Mouse (Mus musculus): ENCODE data around the gene Pim1. TPM values are rescaled to one million over a fixed set of nuclear protein-coding genes. Genes with fewer than 3 reads are reported as not detected.
"Not testable (repeated sequence)": the region's sequence is repeated elsewhere in the genome, so short reads cannot be mapped to it uniquely, and the experiment has no call there.

Gene Pim1
- polyA plus RNA-seq, 1 experiment from 2014 or later = 7.2 TPM

DNA sequence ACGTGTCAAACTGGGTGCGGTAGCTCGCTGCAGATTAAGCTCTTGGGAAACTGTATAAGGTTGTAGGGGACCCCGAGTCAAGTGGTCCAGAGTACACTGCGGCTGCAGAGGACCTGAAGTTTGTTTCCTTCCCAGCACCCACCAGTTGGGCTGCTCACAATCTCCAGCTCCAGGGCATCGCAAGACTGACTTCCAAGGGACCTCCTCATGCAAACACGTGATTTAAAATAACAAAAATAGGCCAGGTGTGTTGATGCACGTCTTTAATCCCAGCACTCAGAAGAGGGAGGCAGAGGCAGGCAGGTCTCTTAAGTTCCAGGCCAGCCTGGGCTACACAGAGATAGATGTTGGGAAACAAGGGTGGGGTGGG is 38.7 kb upstream of the Pim1 start:
- peaks cover 6% of the 10 kb centered on the region for H3K4me1 ChIP-seq (ENCODE audit: control insufficient read depth, insufficient read depth, low read depth, low read length)
- no peaks in the 10 kb centered on the region for H3K27me3 ChIP-seq (replicated peaks; ENCODE audit: control insufficient read depth, insufficient read depth, low read length)
- no peak overlapping the region for H3K4me3 ChIP-seq (ENCODE audit: low read length)
- no peaks in the 10 kb centered on the region; the same call in 1 of the 2 replicates for H3K9me3 ChIP-seq (ENCODE audit: control insufficient read depth, low read length)
- H3K27ac ChIP-seq (ENCODE audit: low read depth, low read length) = no peak overlapping the region
- no peak overlapping the region for H3K4me2 ChIP-seq (ENCODE audit: low read length)
- ATAC-seq = no peak
- 25% methylated on average over 8 of the region's 8 CpGs for WGBS
- H3K36me3 ChIP-seq (ENCODE audit: control insufficient read depth, insufficient read depth, low read length) = no peaks in the 10 kb centered on the region
- H3K9ac ChIP-seq (ENCODE audit: low read depth, low read length) = no peak overlapping the region

DNA sequence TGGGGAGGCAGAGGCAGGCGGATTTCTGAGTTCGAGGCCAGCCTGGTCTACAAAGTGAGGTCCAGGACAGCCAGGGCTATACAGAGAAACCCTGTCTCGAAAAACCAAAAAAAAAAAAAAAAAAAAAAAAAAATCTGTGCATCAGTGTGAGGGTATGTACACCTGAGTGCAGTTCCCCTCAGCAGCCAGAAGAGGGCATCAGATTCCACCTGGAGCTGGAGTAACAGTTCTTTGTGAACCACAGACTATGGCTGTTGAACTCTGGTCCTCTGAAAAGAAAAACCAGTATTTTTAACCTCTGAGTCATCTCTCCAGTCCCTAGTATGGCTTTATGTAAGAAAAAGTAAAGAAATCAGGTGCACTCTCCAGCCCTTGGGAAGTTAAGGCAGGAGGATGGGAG is 36.4 kb upstream of the Pim1 start:
- not testable (repeated sequence) for H3K9me3 ChIP-seq (ENCODE audit: control insufficient read depth, low read length); H3K36me3 ChIP-seq (ENCODE audit: control insufficient read depth, insufficient read depth, low read length); H3K27ac ChIP-seq (ENCODE audit: low read depth, low read length); H3K9ac ChIP-seq (ENCODE audit: low read depth, low read length); H3K4me2 ChIP-seq (ENCODE audit: low read length); ATAC-seq; H3K27me3 ChIP-seq (replicated peaks; ENCODE audit: control insufficient read depth, insufficient read depth, low read length); H3K4me3 ChIP-seq (ENCODE audit: low read length); H3K4me1 ChIP-seq (ENCODE audit: control insufficient read depth, insufficient read depth, low read depth, low read length)
- 92% methylated on average over 2 of the region's 3 CpGs for WGBS

DNA sequence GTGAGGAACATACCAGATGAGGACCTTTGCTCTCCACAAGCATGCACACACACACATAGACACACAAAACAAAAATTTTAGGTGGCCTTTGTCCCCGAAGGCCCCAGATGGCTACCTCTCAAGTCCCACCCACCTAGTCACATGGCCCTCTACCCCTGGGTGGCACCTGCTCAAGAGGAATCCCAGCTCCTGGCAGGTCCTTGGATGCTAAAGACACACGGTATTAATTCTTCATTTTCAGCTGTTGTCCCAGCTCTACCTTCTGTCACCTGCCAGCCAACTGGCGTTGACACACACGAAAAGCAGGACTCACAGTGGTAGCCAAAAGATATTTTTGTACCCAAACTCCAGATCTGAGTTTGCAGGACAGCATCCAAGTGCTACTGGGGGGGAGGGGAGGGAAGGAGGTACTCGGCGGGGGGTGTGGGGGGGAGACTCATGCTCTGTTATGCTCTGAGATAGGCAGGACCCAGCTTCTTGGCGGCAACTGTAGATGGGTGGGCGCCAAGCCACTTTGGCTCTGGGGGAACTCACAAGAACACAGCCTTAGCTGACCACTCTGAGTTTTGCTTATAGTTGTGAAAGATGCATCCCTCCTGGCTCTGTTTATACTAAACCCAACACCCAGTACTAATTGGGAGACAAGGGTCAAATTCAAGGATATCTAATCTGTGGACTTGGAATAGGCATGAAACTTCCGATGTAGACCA is 35.0 kb upstream of the Pim1 start:
- Histone ChIP-seq H3K27ac (ENCODE audit: low read depth, low read length) (no peak overlapping the region), H3K4me1 (ENCODE audit: control insufficient read depth, insufficient read depth, low read depth, low read length) (peaks cover 19% of the 10 kb centered on the region), H3K36me3 (ENCODE audit: control insufficient read depth, insufficient read depth, low read length) (no peaks in the 10 kb centered on the region), H3K9ac (ENCODE audit: low read depth, low read length) (no peak overlapping the region), H3K27me3 (replicated peaks; ENCODE audit: control insufficient read depth, insufficient read depth, low read length) (no peaks in the 10 kb centered on the region), H3K9me3 (ENCODE audit: control insufficient read depth, low read length) (no peaks in the 10 kb centered on the region; the same call in 1 of the 2 replicates), H3K4me2 (ENCODE audit: low read length) (no peak overlapping the region), H3K4me3 (ENCODE audit: low read length) (no peak overlapping the region)
- ATAC-seq = no peak
- WGBS = 76% methylated on average over 9 of the region's 9 CpGs

DNA sequence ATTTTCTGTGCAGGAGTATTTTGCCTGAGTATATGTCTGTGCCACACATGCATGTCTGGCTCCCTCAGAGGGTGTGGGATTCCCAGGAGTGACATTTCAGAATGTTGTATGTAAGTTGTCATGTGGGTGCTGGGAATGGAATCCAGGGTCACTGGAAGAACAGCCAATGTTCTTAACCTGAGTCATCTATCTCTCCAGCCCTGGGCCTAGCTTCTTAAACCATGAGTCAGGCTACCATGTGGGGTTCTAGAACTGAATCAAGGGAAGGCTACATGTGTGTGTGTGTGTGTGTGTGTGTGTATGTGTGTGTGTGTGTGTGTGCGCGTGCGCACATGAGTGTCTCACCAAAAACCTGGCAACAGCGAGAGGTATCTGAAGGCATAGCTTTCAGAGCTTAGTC is 34.1 kb upstream of the Pim1 start:
- WGBS = 95% methylated on average over 4 of the region's 4 CpGs
- H3K9me3 ChIP-seq (ENCODE audit: control insufficient read depth, low read length) = no peaks in the 10 kb centered on the region; the same call in 1 of the 2 replicates
- H3K27me3 ChIP-seq (replicated peaks; ENCODE audit: control insufficient read depth, insufficient read depth, low read length) = no peaks in the 10 kb centered on the region
- no peak overlapping the region for H3K4me3 ChIP-seq (ENCODE audit: low read length)
- peaks cover 13% of the 10 kb centered on the region for H3K4me1 ChIP-seq (ENCODE audit: control insufficient read depth, insufficient read depth, low read depth, low read length)
- H3K36me3 ChIP-seq (ENCODE audit: control insufficient read depth, insufficient read depth, low read length) = no peaks in the 10 kb centered on the region
- no peak overlapping the region for H3K27ac ChIP-seq (ENCODE audit: low read depth, low read length)
- no peak for ATAC-seq
- H3K4me2 ChIP-seq (ENCODE audit: low read length) = no peak overlapping the region
- H3K9ac ChIP-seq (ENCODE audit: low read depth, low read length) = no peak overlapping the region

DNA sequence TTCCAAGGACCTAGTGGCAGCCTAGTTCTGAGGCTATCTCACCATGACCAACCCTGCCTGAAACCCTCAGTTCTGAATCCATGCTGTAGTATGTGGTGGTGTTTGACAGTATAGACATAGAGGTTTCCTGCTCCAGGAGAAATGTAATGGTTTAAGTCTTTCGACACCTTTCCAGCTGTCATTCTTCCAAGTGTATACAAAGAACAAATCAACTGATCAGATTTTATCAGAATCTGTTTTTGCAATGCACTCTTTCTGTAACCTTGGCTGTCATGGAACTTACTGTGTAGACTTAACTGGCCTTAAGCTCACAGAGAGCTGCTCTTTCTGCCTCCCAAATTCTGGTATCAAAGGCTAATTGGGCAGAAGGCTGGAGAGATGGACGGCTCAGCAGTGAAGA is 33.6 kb upstream of the Pim1 start:
- Histone ChIP-seq H3K4me3 (ENCODE audit: low read length) (no peak overlapping the region), H3K36me3 (ENCODE audit: control insufficient read depth, insufficient read depth, low read length) (no peaks in the 10 kb centered on the region), H3K9me3 (ENCODE audit: control insufficient read depth, low read length) (no peaks in the 10 kb centered on the region; the same call in 1 of the 2 replicates), H3K9ac (ENCODE audit: low read depth, low read length) (no peak overlapping the region), H3K27me3 (replicated peaks; ENCODE audit: control insufficient read depth, insufficient read depth, low read length) (no peaks in the 10 kb centered on the region), H3K27ac (ENCODE audit: low read depth, low read length) (no peak overlapping the region), H3K4me1 (ENCODE audit: control insufficient read depth, insufficient read depth, low read depth, low read length) (peaks cover 13% of the 10 kb centered on the region), H3K4me2 (ENCODE audit: low read length) (no peak overlapping the region)
- WGBS = 75% methylated on average over 2 of the region's 2 CpGs
- ATAC-seq = no peak

DNA sequence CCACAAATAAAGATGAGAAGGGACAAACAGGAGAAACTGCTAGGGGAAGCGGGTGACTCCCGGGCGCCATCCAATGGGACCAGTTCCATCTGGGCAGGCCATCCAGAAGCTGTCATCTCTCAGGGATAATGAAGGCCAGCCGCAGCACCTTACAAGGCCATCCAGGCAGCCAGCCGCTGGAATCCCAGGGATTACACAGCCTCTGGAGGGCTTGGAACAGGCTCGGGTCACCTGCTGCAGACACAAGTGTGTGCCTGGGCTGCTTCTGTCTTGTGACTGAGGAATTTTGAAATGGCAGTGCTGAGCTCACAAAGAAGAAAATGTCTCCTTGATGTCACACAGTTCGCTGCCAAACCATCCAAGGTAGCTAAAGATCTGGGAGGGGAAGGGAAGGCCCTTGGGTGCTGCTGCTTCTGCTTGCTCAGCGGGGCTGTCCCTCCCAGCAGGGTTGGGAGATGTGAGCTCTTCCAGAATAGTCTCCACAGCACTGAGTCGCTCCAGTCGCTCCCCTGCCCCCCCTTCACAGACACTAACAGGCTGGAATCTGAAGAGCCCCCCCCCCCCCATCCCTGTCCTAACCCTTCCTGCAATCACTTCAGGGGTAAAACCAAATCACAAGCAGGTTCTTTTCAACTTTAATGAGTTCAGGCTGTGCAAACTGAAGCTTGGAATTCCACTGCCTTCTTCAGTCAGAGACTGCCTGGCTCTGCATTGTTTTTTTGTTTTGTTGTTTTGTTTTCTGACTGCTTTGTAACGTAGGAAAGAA is 32.6 kb upstream of the Pim1 start:
- Histone ChIP-seq H3K4me2 (ENCODE audit: low read length) (no peak overlapping the region), H3K27ac (ENCODE audit: low read depth, low read length) (no peak overlapping the region), H3K36me3 (ENCODE audit: control insufficient read depth, insufficient read depth, low read length) (no peaks in the 10 kb centered on the region), H3K4me3 (ENCODE audit: low read length) (no peak overlapping the region), H3K9me3 (ENCODE audit: control insufficient read depth, low read length) (no peaks in the 10 kb centered on the region; the same call in 1 of the 2 replicates), H3K4me1 (ENCODE audit: control insufficient read depth, insufficient read depth, low read depth, low read length) (peaks cover 13% of the 10 kb centered on the region), H3K27me3 (replicated peaks; ENCODE audit: control insufficient read depth, insufficient read depth, low read length) (no peaks in the 10 kb centered on the region), H3K9ac (ENCODE audit: low read depth, low read length) (peak overlapping the region; percentile 31)
- WGBS = 37% methylated on average over 11 of the region's 11 CpGs
- ATAC-seq = no peak

DNA sequence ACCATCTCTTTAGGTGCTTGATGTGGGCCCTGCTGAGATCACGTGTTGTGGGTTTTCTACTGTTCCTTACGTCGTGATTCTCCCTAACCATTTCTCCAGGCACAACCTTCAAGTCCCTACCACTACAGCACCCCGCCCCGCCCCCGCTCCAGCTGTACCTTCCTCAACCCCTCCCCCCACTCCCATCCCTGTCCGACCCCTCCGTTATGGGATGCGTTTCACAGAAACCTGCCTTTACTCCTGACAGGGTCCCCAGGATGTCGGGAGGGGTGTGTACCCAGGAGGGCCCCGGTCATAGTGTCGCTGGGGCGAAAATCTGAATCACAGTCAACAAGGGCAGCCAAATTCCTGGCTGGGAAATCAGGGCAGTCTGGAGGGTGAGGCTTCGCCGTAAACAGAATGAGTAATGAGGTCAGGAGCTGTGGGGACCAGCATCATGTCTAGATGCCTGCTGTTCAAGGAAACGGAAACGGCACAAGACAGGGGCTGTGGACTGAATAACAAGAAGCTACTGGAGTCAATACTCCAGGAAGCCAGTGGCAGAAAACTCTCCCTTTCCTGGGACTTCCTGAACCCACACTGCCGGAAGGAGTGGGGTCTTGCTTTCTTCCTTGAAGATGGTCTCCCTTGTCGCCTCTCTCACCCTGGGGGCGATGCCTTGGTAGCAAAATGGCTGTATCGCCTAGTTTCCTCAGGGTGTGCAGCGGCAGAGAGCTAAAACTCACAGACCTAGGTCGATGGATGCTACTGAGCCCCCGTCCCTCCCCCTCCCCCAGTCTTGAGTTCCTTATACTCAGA is 31.0 kb upstream of the Pim1 start:
- peak; percentile 87 for ATAC-seq
- Histone ChIP-seq H3K9ac (ENCODE audit: low read depth, low read length) (peak overlapping the region; percentile 64), H3K4me2 (ENCODE audit: low read length) (peak overlapping the region; percentile 60), H3K27ac (ENCODE audit: low read depth, low read length) (peak overlapping the region; percentile 78), H3K4me1 (ENCODE audit: control insufficient read depth, insufficient read depth, low read depth, low read length) (peaks cover 23% of the 10 kb centered on the region), H3K4me3 (ENCODE audit: low read length) (peak overlapping the region; percentile 27), H3K27me3 (replicated peaks; ENCODE audit: control insufficient read depth, insufficient read depth, low read length) (no peaks in the 10 kb centered on the region), H3K36me3 (ENCODE audit: control insufficient read depth, insufficient read depth, low read length) (no peaks in the 10 kb centered on the region), H3K9me3 (ENCODE audit: control insufficient read depth, low read length) (no peaks in the 10 kb centered on the region)
- WGBS = 2% methylated on average over 24 of the region's 24 CpGs

DNA sequence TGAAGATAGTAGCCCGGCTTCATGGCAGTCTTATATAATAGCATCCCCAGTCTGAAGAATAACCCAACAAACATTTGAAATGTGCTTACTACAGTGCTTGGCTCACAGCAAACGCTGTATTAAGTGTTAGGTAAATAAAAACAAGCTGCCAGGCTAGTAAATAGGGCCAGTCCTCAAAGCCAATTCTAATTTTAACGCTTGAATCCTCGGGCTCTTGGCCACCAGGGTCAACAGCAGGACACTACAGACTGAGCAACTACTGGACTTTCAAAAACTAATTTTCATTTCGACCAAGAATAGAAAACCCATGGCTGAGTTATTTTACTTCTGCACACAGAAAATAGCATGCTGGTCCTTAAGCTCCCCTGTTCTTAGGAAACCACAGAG is 30.4 kb upstream of the Pim1 start:
- peak overlapping the region; percentile 64 for H3K9ac ChIP-seq (ENCODE audit: low read depth, low read length)
- H3K4me1 ChIP-seq (ENCODE audit: control insufficient read depth, insufficient read depth, low read depth, low read length) = peaks cover 24% of the 10 kb centered on the region
- no peak overlapping the region for H3K4me3 ChIP-seq (ENCODE audit: low read length)
- WGBS = 17% methylated on average over 5 of the region's 5 CpGs
- H3K27me3 ChIP-seq (replicated peaks; ENCODE audit: control insufficient read depth, insufficient read depth, low read length) = no peaks in the 10 kb centered on the region
- no peaks in the 10 kb centered on the region for H3K9me3 ChIP-seq (ENCODE audit: control insufficient read depth, low read length)
- ATAC-seq = no peak
- H3K27ac ChIP-seq (ENCODE audit: low read depth, low read length) = peak overlapping the region; percentile 78
- H3K36me3 ChIP-seq (ENCODE audit: control insufficient read depth, insufficient read depth, low read length) = no peaks in the 10 kb centered on the region
- peak overlapping the region; percentile 60 for H3K4me2 ChIP-seq (ENCODE audit: low read length)

DNA sequence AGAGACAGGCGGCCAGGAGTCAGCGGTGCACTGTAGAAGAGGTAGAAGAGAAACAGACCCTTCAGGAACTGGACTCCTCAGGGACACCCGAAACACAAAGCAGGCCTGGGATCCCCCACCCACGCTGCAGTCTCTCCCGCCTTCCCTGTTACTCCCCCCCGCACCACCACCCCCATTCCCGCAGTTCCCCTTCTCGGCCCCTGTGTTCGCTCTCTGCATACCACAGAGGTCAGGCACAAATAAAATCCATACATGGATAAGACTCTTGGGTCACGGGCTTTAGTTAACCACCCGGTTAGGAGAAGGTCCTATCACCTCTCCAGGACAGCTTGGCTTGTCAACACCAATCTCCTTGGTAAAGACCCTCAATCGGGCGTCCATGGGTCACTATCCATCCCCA is 26.9 kb upstream of the Pim1 start:
- no peak overlapping the region; the same call in 1 of the 2 replicates for H3K4me3 ChIP-seq (ENCODE audit: low read length)
- peak overlapping the region; percentile 57 for H3K4me2 ChIP-seq (ENCODE audit: low read length)
- H3K27ac ChIP-seq (ENCODE audit: low read depth, low read length) = no peak overlapping the region
- H3K4me1 ChIP-seq (ENCODE audit: control insufficient read depth, insufficient read depth, low read depth, low read length) = peaks cover 31% of the 10 kb centered on the region
- H3K36me3 ChIP-seq (ENCODE audit: control insufficient read depth, insufficient read depth, low read length) = no peaks in the 10 kb centered on the region
- WGBS = 17% methylated on average over 13 of the region's 13 CpGs
- no peaks in the 10 kb centered on the region for H3K27me3 ChIP-seq (replicated peaks; ENCODE audit: control insufficient read depth, insufficient read depth, low read length)
- 0 out of 2 replicates have a peak overlapping the region, but pooled peaks have one; percentile 1 for H3K9ac ChIP-seq (ENCODE audit: low read depth, low read length)
- no peaks in the 10 kb centered on the region for H3K9me3 ChIP-seq (ENCODE audit: control insufficient read depth, low read length)
- no peak for ATAC-seq

All from hindbrain, embryonic 16.5 days (tissue).